Mouse (Mus musculus) urinary bladder, adult 2 months (tissue): ENCODE results near the gene Megf6. TPM values are rescaled to one million over a fixed set of nuclear protein-coding genes. Genes with fewer than 3 reads are reported as not detected.

Experiments
- polyA plus RNA-seq: library from polyadenylated mRNA; depleted of rRNA; stranded (reverse); fragments of >200 nt; gene quantifications from 2 replicates; pipeline ENCODE4 v1.2.3, GENCODE M21; 2012; rRNA removed

Megf6 gene
- polyA plus RNA-seq, 1 experiment, result 11.1 TPM

Other genes starting within 250 kb of the Megf6 start
- 31.4 and 40.4 TPM in 2 replicates for gene A430005L14Rik, start 213.5 kb upstream of the Megf6 start, polyA plus RNA-seq
- gene Dffb, start 195.6 kb upstream of the Megf6 start, polyA plus RNA-seq, result 10.5 and 14.1 TPM in 2 replicates
- gene Cep104, start 195.5 kb upstream of the Megf6 start, polyA plus RNA-seq, result 9.9 and 14.0 TPM in 2 replicates
- gene Lrrc47, start 159.0 kb upstream of the Megf6 start, polyA plus RNA-seq, result 26.7 and 28.7 TPM in 2 replicates
- 46.9 and 48.1 TPM in 2 replicates for gene Smim1, start 144.5 kb upstream of the Megf6 start, polyA plus RNA-seq
- gene Ccdc27, start 128.1 kb upstream of the Megf6 start, polyA plus RNA-seq, result not detected in 2 replicates
- gene Trp73, start 30.5 kb upstream of the Megf6 start, polyA plus RNA-seq, result 0.03 TPM in 1 of 2 replicates, not detected in the other
- 12.1 and 13.2 TPM in 2 replicates for gene Wrap73, start 28.4 kb upstream of the Megf6 start, polyA plus RNA-seq
- gene Tprgl, start 10.1 kb upstream of the Megf6 start, polyA plus RNA-seq, result 164 and 166 TPM in 2 replicates
- 10.9 and 11.4 TPM in 2 replicates for gene Arhgef16, start 130.9 kb downstream of the Megf6 start, polyA plus RNA-seq
- not detected in 2 replicates for gene B230104I21Rik, start 165.4 kb downstream of the Megf6 start, polyA plus RNA-seq